Mouse (Mus musculus) erythroblast, embryonic 14.5 days (primary cell): ENCODE measurements around the gene Ncoa7.

Experiments
- GATA1 ChIP-seq: IDR thresholded peaks from 2 replicates; pipeline ENCODE4 v1.6.1; 2012; ENCODE audit warnings: low read length, inconsistent platforms, mixed read lengths
- TAL1 ChIP-seq: IDR thresholded peaks from 3 replicates; pipeline ENCODE4 v1.6.1; 2012; ENCODE audit warnings: low read length, inconsistent platforms, mixed read lengths

- TF ChIP-seq TAL1 = no peak
- no peak for TF ChIP-seq GATA1
Observed at GRCm38 (mm10) chr10:30842228-30842627, 39.1 kb upstream of the Ncoa7 start.
